Mouse (Mus musculus) splenic B cell, adult 2 months (primary cell): ENCODE data around the gene Teddm1a.

ENCODE experiments used
- DNase-seq: peaks from one replicate; pipeline ENCODE4 v3.0.0-alpha.2; 2011; ENCODE audit warnings: low read depth, low spot score
- H3K27me3 ChIP-seq: 2 replicates; pipeline ENCODE4 v1.6.1; 2012; ENCODE audit warnings: mild to moderate bottlenecking, low read length, moderate library complexity, mixed read lengths; ENCODE audit not compliant: control insufficient read depth, poor library complexity, insufficient read depth, severe bottlenecking
- H3K36me3 ChIP-seq: 2 replicates; pipeline ENCODE4 v1.6.1; 2012; ENCODE audit warnings: mild to moderate bottlenecking, low read length, moderate library complexity, mixed read lengths; ENCODE audit not compliant: control insufficient read depth, poor library complexity, insufficient read depth, severe bottlenecking

Teddm1a gene

GRCm38 (mm10) chr1:153898989-153899730 lies 7.6 kb downstream of the Teddm1a start:
- H3K27me3 ChIP-seq: no peaks in the 10 kb centered on the region
- no peak for DNase-seq
- 0 out of 2 replicates have a peak, but pooled peaks cover 2% of the 10 kb centered on the region for H3K36me3 ChIP-seq

DNA sequence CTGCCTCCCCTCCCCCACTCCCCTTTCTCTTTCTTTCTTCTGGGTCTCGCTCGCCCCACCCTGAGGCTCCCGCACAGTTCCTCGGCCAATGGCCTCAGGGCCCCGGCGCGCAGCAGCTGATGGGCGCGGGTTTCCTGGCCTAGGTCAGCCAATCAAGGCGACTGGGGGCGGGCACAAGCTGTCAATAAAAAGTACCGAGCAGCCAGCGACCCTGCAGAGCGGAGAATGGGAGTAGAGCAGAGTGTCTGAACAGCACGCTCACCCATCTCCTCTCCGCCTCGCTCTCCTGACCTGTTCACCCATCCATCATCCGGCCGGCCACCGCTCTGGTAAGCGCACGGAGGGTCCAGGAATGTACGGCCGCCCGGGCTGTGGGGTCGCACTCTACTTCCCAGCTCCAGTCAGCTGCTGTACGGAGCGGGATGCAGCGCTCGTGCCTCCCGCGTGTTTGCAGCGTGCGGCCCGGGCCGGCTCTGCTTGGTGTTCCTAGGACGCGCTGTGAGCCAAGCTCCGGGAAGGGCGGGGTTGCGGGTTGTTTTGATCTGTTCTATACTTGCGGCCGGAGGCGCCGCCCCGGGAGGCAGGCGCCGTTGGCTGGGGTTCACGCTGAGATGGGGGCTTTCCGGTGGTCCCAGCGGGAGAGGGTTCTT lies 8.3 kb downstream of the Teddm1a start, which contains the start of the genes Glul and Teddm2:
Gene Glul, plus strand, starts transcription at position 214 of the 650 bp plus-strand sequence.
Gene Teddm2, minus strand, starts transcription at position 498 of the 650 bp plus-strand sequence.
- peak; percentile 97 for DNase-seq
- H3K36me3 ChIP-seq: peaks cover 2% of the 10 kb centered on the region; the same call in 1 of the 2 replicates
- no peaks in the 10 kb centered on the region for H3K27me3 ChIP-seq

- Histone ChIP-seq H3K27me3 (no peaks in the 10 kb centered on the region), H3K36me3 (peaks cover 2% of the 10 kb centered on the region; the same call in 1 of the 2 replicates)
- peak; percentile 28 for DNase-seq
These were observed 8.8 kb downstream of the Teddm1a start for GRCm38 (mm10) chr1:153900381-153900780.

- DNase-seq: peak; percentile 22
- Histone ChIP-seq H3K27me3 (no peaks in the 10 kb centered on the region), H3K36me3 (peaks cover 2% of the 10 kb centered on the region; the same call in 1 of the 2 replicates)
These were observed 9.6 kb downstream of the Teddm1a start for GRCm38 (mm10) chr1:153900860-153901730.

- no peak for DNase-seq
- Histone ChIP-seq H3K36me3 (peaks cover 3% of the 10 kb centered on the region), H3K27me3 (no peaks in the 10 kb centered on the region)
These were observed 11.5 kb downstream of the Teddm1a start for GRCm38 (mm10) chr1:153903006-153903405.

- H3K27me3 ChIP-seq: no peaks in the 10 kb centered on the region
- peaks cover 8% of the 10 kb centered on the region for H3K36me3 ChIP-seq
- DNase-seq: no peak
These were observed 12.7 kb downstream of the Teddm1a start for GRCm38 (mm10) chr1:153904236-153904635.

DNA sequence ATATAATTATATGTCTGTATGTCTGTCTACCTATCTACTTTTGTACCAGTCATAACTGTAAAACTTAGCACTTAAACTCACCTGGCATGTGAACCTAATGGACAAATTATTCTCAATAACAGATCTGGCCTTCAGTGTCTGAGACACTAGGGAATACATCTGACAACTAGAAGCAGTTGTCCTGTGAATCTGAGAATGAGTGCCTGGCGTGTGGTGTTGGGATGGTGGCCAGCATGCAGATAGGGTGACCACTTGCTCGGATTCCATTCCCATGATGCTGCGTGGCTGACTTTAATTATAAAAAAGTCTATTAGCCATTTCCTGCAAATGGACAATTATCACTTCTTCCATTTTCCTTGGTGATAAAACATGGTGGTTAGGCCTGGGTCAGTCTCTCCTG lies 14.3 kb downstream of the Teddm1a start:
- Histone ChIP-seq H3K27me3 (no peaks in the 10 kb centered on the region), H3K36me3 (peaks cover 10% of the 10 kb centered on the region)
- no peak for DNase-seq

DNA sequence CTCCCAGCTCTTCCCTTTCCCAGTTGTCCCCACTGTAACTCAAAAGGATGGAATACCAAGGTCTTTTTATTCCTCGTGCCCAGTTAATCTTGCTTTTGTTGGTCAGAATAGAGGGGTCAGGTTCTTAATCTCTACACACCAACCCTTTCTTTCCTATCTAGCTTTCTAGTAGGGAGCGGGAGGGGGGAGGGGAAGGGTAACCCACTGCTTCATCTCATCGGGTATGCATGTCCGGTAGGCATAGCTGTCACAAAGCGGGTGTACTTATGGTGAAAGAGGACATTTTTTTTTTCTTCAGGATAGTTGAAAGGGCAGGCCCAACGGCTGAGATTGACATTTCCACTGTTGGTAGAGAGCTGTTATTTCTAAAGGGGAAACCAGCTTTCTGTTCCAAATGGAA lies 16.7 kb downstream of the Teddm1a start:
- Histone ChIP-seq H3K27me3 (no peaks in the 10 kb centered on the region), H3K36me3 (peaks cover 10% of the 10 kb centered on the region)
- no peak for DNase-seq

GRCm38 (mm10) chr1:153908741-153909140 lies 17.2 kb downstream of the Teddm1a start:
- Histone ChIP-seq H3K36me3 (peaks cover 8% of the 10 kb centered on the region), H3K27me3 (no peaks in the 10 kb centered on the region)
- no peak for DNase-seq

DNA sequence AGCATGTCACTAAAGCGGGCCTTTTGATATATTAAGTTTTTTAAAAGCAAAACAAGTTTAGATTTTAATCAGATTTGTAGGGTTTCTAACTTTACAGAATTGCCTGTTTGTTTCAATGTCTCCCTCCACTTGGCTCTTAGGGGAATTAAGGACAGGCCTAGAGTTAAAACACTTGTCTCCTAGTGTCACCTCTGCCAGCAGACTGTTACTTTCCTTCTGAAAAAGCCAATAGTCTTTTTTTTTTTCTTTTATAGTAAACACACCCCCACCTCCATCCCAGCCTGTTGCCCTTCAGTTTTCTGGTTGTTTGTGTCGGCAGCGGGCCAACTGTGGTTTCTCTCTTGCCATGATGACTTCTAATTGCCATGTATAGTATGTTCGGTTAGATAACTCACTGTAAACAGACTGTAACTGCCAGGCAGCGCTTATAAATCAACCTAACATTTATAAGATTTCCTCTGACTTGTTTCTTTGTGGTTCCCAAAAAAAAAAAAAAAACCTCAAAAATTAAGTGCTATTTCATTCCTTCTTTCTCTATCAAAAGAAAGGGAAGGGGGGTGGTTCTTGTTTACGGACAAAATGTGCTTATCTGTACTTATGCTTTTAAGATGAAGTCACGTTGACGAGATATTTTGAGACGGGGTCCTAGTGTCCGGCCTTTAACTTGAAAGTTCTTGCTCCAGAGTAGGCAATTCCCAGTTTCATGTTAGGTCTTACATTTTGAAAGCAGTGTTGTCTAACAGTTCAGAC lies 17.8 kb downstream of the Teddm1a start:
- DNase-seq: no peak
- Histone ChIP-seq H3K27me3 (no peaks in the 10 kb centered on the region), H3K36me3 (peaks cover 8% of the 10 kb centered on the region)

- no peaks in the 10 kb centered on the region for H3K27me3 ChIP-seq
- H3K36me3 ChIP-seq: peaks cover 8% of the 10 kb centered on the region
- DNase-seq: no peak
These were observed 18.4 kb downstream of the Teddm1a start for GRCm38 (mm10) chr1:153909963-153910291.

DNA sequence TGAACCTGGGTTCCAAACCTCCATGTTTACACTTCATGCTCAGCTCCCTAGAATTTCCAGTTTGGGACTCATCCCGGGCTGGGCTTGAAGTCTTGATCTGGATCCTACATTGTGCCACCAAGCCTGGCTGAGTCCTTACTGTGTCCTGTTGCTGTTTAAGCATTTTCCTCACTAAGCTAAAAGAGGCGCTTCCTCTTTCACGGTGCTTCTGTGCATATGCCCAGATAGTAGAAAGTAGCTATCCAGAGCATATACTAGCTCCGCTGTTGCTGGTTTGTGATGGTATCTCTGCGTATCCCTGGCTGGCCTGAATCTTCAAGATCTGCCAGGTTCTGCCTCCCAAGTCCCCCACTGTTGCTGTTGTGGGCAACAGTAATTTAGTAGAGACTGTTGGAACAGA lies 18.9 kb downstream of the Teddm1a start:
- DNase-seq: no peak
- Histone ChIP-seq H3K36me3 (peaks cover 8% of the 10 kb centered on the region), H3K27me3 (no peaks in the 10 kb centered on the region)

GRCm38 (mm10) chr1:153911276-153911795 lies 19.8 kb downstream of the Teddm1a start:
- DNase-seq: no peak
- H3K27me3 ChIP-seq: no peaks in the 10 kb centered on the region
- peaks cover 7% of the 10 kb centered on the region for H3K36me3 ChIP-seq

DNA sequence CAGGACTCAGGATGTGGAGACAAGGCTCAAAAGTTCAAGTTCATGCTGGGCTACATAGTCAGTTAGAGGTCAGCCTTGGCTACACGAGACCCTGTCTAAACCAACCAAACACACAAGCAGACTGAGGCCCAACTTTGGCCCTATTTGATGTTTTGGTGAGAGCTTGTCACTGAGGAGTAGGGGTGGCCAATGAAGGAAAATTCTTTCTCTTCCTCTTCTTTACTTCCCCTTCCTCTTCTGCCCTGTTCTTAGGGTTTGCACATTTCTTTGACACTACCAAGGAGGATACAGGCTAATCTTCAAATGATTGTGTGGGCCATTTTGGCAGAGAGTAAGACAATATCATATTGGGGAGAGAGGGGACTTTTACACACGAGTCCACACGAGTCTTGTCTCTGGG lies 22.3 kb downstream of the Teddm1a start:
- H3K36me3 ChIP-seq: peaks cover 3% of the 10 kb centered on the region; the same call in 1 of the 2 replicates
- peak; percentile 26 for DNase-seq
- no peaks in the 10 kb centered on the region for H3K27me3 ChIP-seq
